Mouse (Mus musculus) liver, embryonic 13.5 days (tissue): ENCODE data around the gene Spice1. TPM values are rescaled to one million over a fixed set of nuclear protein-coding genes. Genes with fewer than 3 reads are reported as not detected.

Experiments used
- ATAC-seq: fragments of 200-750 bp; cut with Nextera tagmentation; 2 replicates; pipeline ENCODE4 v1.8.0; 2017; ENCODE audit warnings: low read depth, mild to moderate bottlenecking, moderate number of reproducible peaks, moderate library complexity
- DNase-seq: peaks from one replicate; pipeline ENCODE4 v3.0.0; 2022
- H3K27ac ChIP-seq: fragments of 300-500 bp; sonication (generic); 2 replicates; pipeline ENCODE4 v1.5.1; 2015; ENCODE audit warnings: moderate library complexity, mild to moderate bottlenecking, inconsistent platforms
- H3K27me3 ChIP-seq: fragments of 300-500 bp; sonication (generic); 2 replicates; pipeline ENCODE4 v1.6.1; 2015; ENCODE audit warnings: mild to moderate bottlenecking, inconsistent platforms
- H3K36me3 ChIP-seq: fragments of 300-500 bp; sonication (generic); 2 replicates; pipeline ENCODE4 v1.6.1; 2015; ENCODE audit warnings: mild to moderate bottlenecking, inconsistent platforms
- H3K4me1 ChIP-seq: fragments of 300-500 bp; sonication (generic); replicated peaks from 2 replicates; pipeline ENCODE4 v1.6.1; 2015; ENCODE audit warnings: inconsistent platforms
- H3K4me2 ChIP-seq: fragments of 300-500 bp; sonication (generic); 2 replicates; pipeline ENCODE4 v1.6.1; 2015; ENCODE audit warnings: inconsistent platforms, mild to moderate bottlenecking, moderate library complexity
- H3K4me3 ChIP-seq: fragments of 300-500 bp; sonication (generic); replicated peaks from 2 replicates; pipeline ENCODE4 v1.5.1; 2015; ENCODE audit warnings: mild to moderate bottlenecking, inconsistent platforms
- H3K9ac ChIP-seq: fragments of 300-500 bp; sonication (generic); 2 replicates; pipeline ENCODE4 v1.6.1; 2015; ENCODE audit warnings: mild to moderate bottlenecking, inconsistent platforms
- H3K9me3 ChIP-seq: fragments of 300-500 bp; sonication (generic); replicated peaks from 2 replicates; pipeline ENCODE4 v1.6.1; 2016; ENCODE audit warnings: inconsistent platforms
- WGBS: fragments of 180-500 bp; shearing (Covaris S2); methylation state at CpG from one replicate; pipeline ENCODE4 v1.1.7; 2015; ENCODE audit not compliant: insufficient replicate concordance; 5-methylcytosine and 5-hydroxymethylcytosine counted together
- polyA plus RNA-seq: library from polyadenylated mRNA; unstranded; fragments of >200 nt; fragmentation: Nextera tagmentation; extraction: Ambion mirVana; gene quantifications from 2 replicates; pipeline ENCODE4 v1.2.1, GENCODE M21; 2015

The Spice1 gene
- polyA plus RNA-seq, 1 experiment from 2014 or later = 8.2 TPM

GRCm38 (mm10) chr16:44380006-44380405 lies 33.1 kb downstream of the Spice1 start:
- no peak for DNase-seq
- H3K4me3 ChIP-seq = no peak overlapping the region
- no peak for ATAC-seq
- H3K27me3 ChIP-seq = no peaks in the 10 kb centered on the region
- H3K36me3 ChIP-seq = peaks cover 35% of the 10 kb centered on the region
- H3K9ac ChIP-seq = no peak overlapping the region
- 87% methylated on average over 4 of the region's 4 CpGs for whole genome bisulfite sequencing
- no peak overlapping the region for H3K27ac ChIP-seq
- H3K9me3 ChIP-seq = no peaks in the 10 kb centered on the region
- H3K4me1 ChIP-seq = no peaks in the 10 kb centered on the region
- no peak overlapping the region for H3K4me2 ChIP-seq

GRCm38 (mm10) chr16:44381578-44381977 lies 34.7 kb downstream of the Spice1 start:
- no peaks in the 10 kb centered on the region for H3K4me1 ChIP-seq
- no peak overlapping the region for H3K27ac ChIP-seq
- no peak overlapping the region for H3K9ac ChIP-seq
- H3K27me3 ChIP-seq = no peaks in the 10 kb centered on the region
- peaks cover 35% of the 10 kb centered on the region for H3K36me3 ChIP-seq
- WGBS = 73% methylated on average over 5 of the region's 5 CpGs
- no peak for DNase-seq
- H3K4me2 ChIP-seq = no peak overlapping the region
- ATAC-seq = no peak
- H3K4me3 ChIP-seq = no peak overlapping the region
- no peaks in the 10 kb centered on the region for H3K9me3 ChIP-seq

- Histone ChIP-seq H3K4me3 (no peak overlapping the region), H3K4me1 (no peaks in the 10 kb centered on the region), H3K27me3 (no peaks in the 10 kb centered on the region), H3K27ac (no peak overlapping the region), H3K9ac (no peak overlapping the region), H3K9me3 (no peaks in the 10 kb centered on the region), H3K36me3 (peaks cover 30% of the 10 kb centered on the region), H3K4me2 (no peak overlapping the region)
- WGBS = 61% methylated on average over 2 of the region's 2 CpGs
- DNase-seq (no peak), ATAC-seq (no peak)
These were observed 36.6 kb downstream of the Spice1 start for GRCm38 (mm10) chr16:44383549-44383948.

GRCm38 (mm10) chr16:44384251-44384650 lies 37.3 kb downstream of the Spice1 start:
- Histone ChIP-seq H3K4me3 (no peak overlapping the region), H3K27me3 (no peaks in the 10 kb centered on the region), H3K4me1 (no peaks in the 10 kb centered on the region), H3K9me3 (no peaks in the 10 kb centered on the region), H3K4me2 (no peak overlapping the region), H3K9ac (no peak overlapping the region), H3K36me3 (peaks cover 29% of the 10 kb centered on the region), H3K27ac (no peak overlapping the region)
- DNase-seq (no peak), ATAC-seq (no peak)
- 70% methylated on average over 1 of the region's 1 CpGs for WGBS

- H3K4me3 ChIP-seq = no peak overlapping the region
- H3K27ac ChIP-seq = no peak overlapping the region
- H3K9me3 ChIP-seq = no peaks in the 10 kb centered on the region
- H3K27me3 ChIP-seq = no peaks in the 10 kb centered on the region
- H3K4me1 ChIP-seq = peaks cover 7% of the 10 kb centered on the region
- no peak overlapping the region for H3K9ac ChIP-seq
- ATAC-seq = 0 out of 2 replicates have a peak, but pooled peaks have one; percentile 29
- H3K4me2 ChIP-seq = 0 out of 2 replicates have a peak overlapping the region, but pooled peaks have one; percentile 1
- WGBS = 32% methylated on average over 9 of the region's 9 CpGs
- peak; percentile 20 for DNase-seq
- peaks cover 15% of the 10 kb centered on the region for H3K36me3 ChIP-seq
These were observed 45.1 kb downstream of the Spice1 start for GRCm38 (mm10) chr16:44391877-44392548.

- peak within 1 kb of the TSS; percentile 20 for H3K4me3 ChIP-seq
- ATAC-seq (peak; percentile 47; the same call in 1 of the 2 replicates), DNase-seq (peak; percentile 52)
- 4% methylated on average over 17 of the region's 17 CpGs for WGBS
- no peaks in the 10 kb centered on the region for H3K36me3 ChIP-seq
- H3K27me3 ChIP-seq = no peaks in the 10 kb centered on the region
- H3K9ac ChIP-seq = no peak within 1 kb of the TSS; the same call in 1 of the 2 replicates
- peaks cover 7% of the 10 kb centered on the region for H3K4me1 ChIP-seq
- no peaks in the 10 kb centered on the region for H3K9me3 ChIP-seq
- H3K27ac ChIP-seq = no peak within 1 kb of the TSS
- peak within 1 kb of the TSS; percentile 47 for H3K4me2 ChIP-seq
These were observed 47.8 kb downstream of the Spice1 start, which contains the start of gene Cfap44 for GRCm38 (mm10) chr16:44394577-44395243. Gene Cfap44 (plus strand): TSS chr16:44394796.

- no peaks in the 10 kb centered on the region for H3K9me3 ChIP-seq
- no peak overlapping the region for H3K4me3 ChIP-seq
- H3K27ac ChIP-seq = no peak overlapping the region
- H3K27me3 ChIP-seq = no peaks in the 10 kb centered on the region
- ATAC-seq (no peak), DNase-seq (no peak)
- no peaks in the 10 kb centered on the region for H3K4me1 ChIP-seq
- WGBS = 74% methylated on average over 5 of the region's 5 CpGs
- no peaks in the 10 kb centered on the region for H3K36me3 ChIP-seq
- H3K4me2 ChIP-seq = no peak overlapping the region
- no peak overlapping the region for H3K9ac ChIP-seq
These were observed 58.0 kb downstream of the Spice1 start for GRCm38 (mm10) chr16:44404933-44405332.

GRCm38 (mm10) chr16:44407211-44407610 lies 60.3 kb downstream of the Spice1 start:
- WGBS = 63% methylated on average over 5 of the region's 5 CpGs
- Histone ChIP-seq H3K27ac (no peak overlapping the region), H3K9ac (no peak overlapping the region), H3K36me3 (no peaks in the 10 kb centered on the region), H3K4me3 (no peak overlapping the region), H3K4me2 (no peak overlapping the region), H3K27me3 (no peaks in the 10 kb centered on the region), H3K9me3 (no peaks in the 10 kb centered on the region), H3K4me1 (no peaks in the 10 kb centered on the region)
- no peak for ATAC-seq
- DNase-seq = no peak

- 64% methylated on average over 2 of the region's 2 CpGs for WGBS
- Histone ChIP-seq H3K4me2 (no peak overlapping the region), H3K27ac (no peak overlapping the region), H3K9ac (no peak overlapping the region), H3K9me3 (no peaks in the 10 kb centered on the region), H3K4me1 (no peaks in the 10 kb centered on the region), H3K4me3 (no peak overlapping the region), H3K36me3 (no peaks in the 10 kb centered on the region), H3K27me3 (no peaks in the 10 kb centered on the region)
- ATAC-seq (no peak), DNase-seq (no peak)
These were observed 61.4 kb downstream of the Spice1 start for GRCm38 (mm10) chr16:44408290-44408689.

- H3K4me3 ChIP-seq = no peak overlapping the region
- H3K4me1 ChIP-seq = no peaks in the 10 kb centered on the region
- H3K27ac ChIP-seq = no peak overlapping the region
- ATAC-seq = no peak
- no peaks in the 10 kb centered on the region for H3K27me3 ChIP-seq
- no peak overlapping the region for H3K9ac ChIP-seq
- H3K9me3 ChIP-seq = no peaks in the 10 kb centered on the region
- no peak for DNase-seq
- H3K4me2 ChIP-seq = no peak overlapping the region
- H3K36me3 ChIP-seq = no peaks in the 10 kb centered on the region
- 26% methylated on average over 6 of the region's 6 CpGs for WGBS
These were observed 63.3 kb downstream of the Spice1 start for GRCm38 (mm10) chr16:44410176-44410575.

GRCm38 (mm10) chr16:44417596-44417995 lies 70.7 kb downstream of the Spice1 start:
- no peak for ATAC-seq
- WGBS = 70% methylated on average over 8 of the region's 8 CpGs

More at GRCm38 (mm10) chr16:44417596-44417995, 70.7 kb downstream of the Spice1 start:
- no peak overlapping the region for H3K27ac ChIP-seq
- H3K9ac ChIP-seq = no peak overlapping the region
- H3K4me1 ChIP-seq = no peaks in the 10 kb centered on the region
- H3K27me3 ChIP-seq = no peaks in the 10 kb centered on the region
- no peak for DNase-seq
- no peaks in the 10 kb centered on the region for H3K36me3 ChIP-seq
- no peak overlapping the region for H3K4me2 ChIP-seq
- H3K4me3 ChIP-seq = no peak overlapping the region
- no peaks in the 10 kb centered on the region for H3K9me3 ChIP-seq
